Mouse (Mus musculus) ES-E14 (cell line): ENCODE results near the gene Cbr2.

Experiments used
- CHD2 ChIP-seq: IDR thresholded peaks from 2 replicates; pipeline ENCODE4 v1.6.1; 2014; ENCODE audit warnings: mild to moderate bottlenecking, low read depth, low read length, inconsistent platforms
- HCFC1 ChIP-seq: IDR thresholded peaks from 2 replicates; pipeline ENCODE4 v1.6.1; 2012; ENCODE audit warnings: low read length, inconsistent platforms, borderline replicate concordance; ENCODE audit not compliant: insufficient read depth
- ZC3H11A ChIP-seq: IDR thresholded peaks from 2 replicates; pipeline ENCODE4 v1.6.1; 2012; ENCODE audit warnings: low read depth, mild to moderate bottlenecking, inconsistent platforms, low read length, borderline replicate concordance

- TF ChIP-seq ZC3H11A (no peak), HCFC1 (no peak), CHD2 (no peak)
Measured at GRCm38 (mm10) chr11:120747974-120748373, 16.1 kb upstream of the Cbr2 start.
